Mouse (Mus musculus) intestine, embryonic 15.5 days (tissue): ENCODE measurements at regions not wholly inside any gene's neighbourhood (a gene's known extent, or its start where the extent isn't known, plus 50 kb on each side); places are given as distances from the start of the nearest gene placed in this dataset.

ENCODE experiments used
- ATAC-seq: fragments of 200-750 bp; cut with Nextera tagmentation; 2 replicates; pipeline ENCODE4 v1.8.0; 2017; ENCODE audit warnings: moderate TSS enrichment, moderate library complexity
- H3K27ac ChIP-seq: fragments of 300-500 bp; sonication (generic); 2 replicates; pipeline ENCODE4 v1.5.1; 2015; ENCODE audit warnings: mild to moderate bottlenecking, inconsistent platforms
- H3K27me3 ChIP-seq: fragments of 300-500 bp; sonication (generic); replicated peaks from 2 replicates; pipeline ENCODE4 v1.6.1; 2015; ENCODE audit warnings: inconsistent platforms
- H3K36me3 ChIP-seq: fragments of 300-500 bp; sonication (generic); 2 replicates; pipeline ENCODE4 v1.6.1; 2015; ENCODE audit warnings: inconsistent platforms
- H3K4me1 ChIP-seq: fragments of 300-500 bp; sonication (generic); replicated peaks from 2 replicates; pipeline ENCODE4 v1.6.1; 2015; ENCODE audit warnings: inconsistent platforms
- H3K4me2 ChIP-seq: fragments of 300-500 bp; sonication (generic); replicated peaks from 2 replicates; pipeline ENCODE4 v1.6.1; 2015; ENCODE audit warnings: mild to moderate bottlenecking, inconsistent platforms
- H3K4me3 ChIP-seq: fragments of 300-500 bp; sonication (generic); replicated peaks from 2 replicates; pipeline ENCODE4 v1.5.1; 2015; ENCODE audit warnings: inconsistent platforms
- H3K9ac ChIP-seq: fragments of 300-500 bp; sonication (generic); 2 replicates; pipeline ENCODE4 v1.6.1; 2015; ENCODE audit warnings: inconsistent platforms
- H3K9me3 ChIP-seq: fragments of 300-500 bp; sonication (generic); 2 replicates; pipeline ENCODE4 v1.6.1; 2016; ENCODE audit warnings: inconsistent platforms
- WGBS: fragments of 180-500 bp; shearing (Covaris S2); methylation state at CpG from one replicate; pipeline ENCODE4 v1.1.7; 2015; 5-methylcytosine and 5-hydroxymethylcytosine counted together

GRCm38 (mm10) chr5:74943737-74944403, 100.7 kb downstream of the Chic2 start:
- Histone ChIP-seq H3K4me3 (peak overlapping the region; percentile 13; the same call in 1 of the 2 replicates), H3K36me3 (no peaks in the 10 kb centered on the region), H3K27me3 (0 out of 2 replicates have a peak, but pooled peaks cover 2% of the 10 kb centered on the region), H3K27ac (peak overlapping the region; percentile 49), H3K4me1 (0 out of 2 replicates have a peak, but pooled peaks cover 9% of the 10 kb centered on the region), H3K9me3 (no peaks in the 10 kb centered on the region), H3K9ac (peak overlapping the region; percentile 21; the same call in 1 of the 2 replicates), H3K4me2 (peak overlapping the region; percentile 58)
- ATAC-seq: peak; percentile 94
- 2% methylated on average over 23 of the region's 23 CpGs for WGBS

- ATAC-seq: no peak
- H3K27me3 ChIP-seq: no peaks in the 10 kb centered on the region
- H3K4me1 ChIP-seq: 0 out of 2 replicates have a peak, but pooled peaks cover 9% of the 10 kb centered on the region
- 6% methylated on average over 13 of the region's 13 CpGs for WGBS
- H3K9me3 ChIP-seq: no peaks in the 10 kb centered on the region
- no peak overlapping the region for H3K9ac ChIP-seq
- no peak overlapping the region for H3K27ac ChIP-seq
- H3K4me2 ChIP-seq: peak overlapping the region; percentile 25; the same call in 1 of the 2 replicates
- H3K36me3 ChIP-seq: no peaks in the 10 kb centered on the region
- no peak overlapping the region for H3K4me3 ChIP-seq
Measured at GRCm38 (mm10) chr5:74941426-74941825, 103.1 kb downstream of the Chic2 start.

- Histone ChIP-seq H3K9me3 (no peaks in the 10 kb centered on the region), H3K4me3 (no peak overlapping the region), H3K4me2 (no peak overlapping the region), H3K27ac (no peak overlapping the region), H3K36me3 (no peaks in the 10 kb centered on the region), H3K9ac (no peak overlapping the region), H3K27me3 (no peaks in the 10 kb centered on the region), H3K4me1 (0 out of 2 replicates have a peak, but pooled peaks cover 4% of the 10 kb centered on the region)
- no peak for ATAC-seq
- 59% methylated on average over 7 of the region's 7 CpGs for WGBS
Measured at GRCm38 (mm10) chr5:74937416-74937940, 107.1 kb downstream of the Chic2 start.

- Histone ChIP-seq H3K4me1 (no peaks in the 10 kb centered on the region), H3K4me3 (no peak overlapping the region), H3K27me3 (no peaks in the 10 kb centered on the region), H3K27ac (no peak overlapping the region), H3K9ac (no peak overlapping the region), H3K9me3 (no peaks in the 10 kb centered on the region), H3K4me2 (no peak overlapping the region), H3K36me3 (no peaks in the 10 kb centered on the region)
- 70% methylated on average over 5 of the region's 5 CpGs for WGBS
- ATAC-seq: 0 out of 2 replicates have a peak, but pooled peaks have one; percentile 36
Measured at GRCm38 (mm10) chr5:74936087-74936486, 108.5 kb downstream of the Chic2 start.

GRCm38 (mm10) chr5:74935676-74936075, 108.9 kb downstream of the Chic2 start:
- Histone ChIP-seq H3K4me2 (no peak overlapping the region), H3K4me3 (no peak overlapping the region), H3K9me3 (no peaks in the 10 kb centered on the region), H3K36me3 (no peaks in the 10 kb centered on the region), H3K27me3 (no peaks in the 10 kb centered on the region), H3K4me1 (no peaks in the 10 kb centered on the region), H3K9ac (no peak overlapping the region), H3K27ac (no peak overlapping the region)
- ATAC-seq: 0 out of 2 replicates have a peak, but pooled peaks have one; percentile 34
- 42% methylated on average over 8 of the region's 8 CpGs for WGBS

GRCm38 (mm10) chr5:74933276-74933675, 111.3 kb downstream of the Chic2 start:
- no peak for ATAC-seq
- no peak overlapping the region for H3K4me2 ChIP-seq
- H3K27ac ChIP-seq: no peak overlapping the region
- no peak overlapping the region for H3K9ac ChIP-seq
- 91% methylated on average over 3 of the region's 3 CpGs for WGBS
- no peak overlapping the region for H3K4me3 ChIP-seq
- no peaks in the 10 kb centered on the region for H3K9me3 ChIP-seq
- H3K27me3 ChIP-seq: no peaks in the 10 kb centered on the region
- H3K36me3 ChIP-seq: no peaks in the 10 kb centered on the region
- H3K4me1 ChIP-seq: no peaks in the 10 kb centered on the region

GRCm38 (mm10) chr5:74932206-74932605, 112.4 kb downstream of the Chic2 start:
- WGBS: 40% methylated on average over 13 of the region's 13 CpGs
- Histone ChIP-seq H3K27ac (no peak overlapping the region), H3K4me2 (peak overlapping the region; percentile 24; the same call in 1 of the 2 replicates)

GRCm38 (mm10) chr5:74931765-74932164, 112.8 kb downstream of the Chic2 start:
- Histone ChIP-seq H3K9ac (no peak overlapping the region), H3K4me3 (no peak overlapping the region), H3K27ac (no peak overlapping the region), H3K27me3 (no peaks in the 10 kb centered on the region), H3K36me3 (no peaks in the 10 kb centered on the region), H3K4me2 (peak overlapping the region; percentile 24; the same call in 1 of the 2 replicates), H3K9me3 (no peaks in the 10 kb centered on the region), H3K4me1 (no peaks in the 10 kb centered on the region)
- 55% methylated on average over 12 of the region's 12 CpGs for WGBS
- ATAC-seq: no peak

More at GRCm38 (mm10) chr5:74932206-74932605, 112.4 kb downstream of the Chic2 start:
- Histone ChIP-seq H3K9me3 (no peaks in the 10 kb centered on the region), H3K4me3 (no peak overlapping the region), H3K36me3 (no peaks in the 10 kb centered on the region), H3K9ac (no peak overlapping the region), H3K4me1 (no peaks in the 10 kb centered on the region), H3K27me3 (no peaks in the 10 kb centered on the region)
- no peak for ATAC-seq

- ATAC-seq: no peak
- no peak overlapping the region for H3K4me3 ChIP-seq
- no peaks in the 10 kb centered on the region for H3K27me3 ChIP-seq
- no peak overlapping the region for H3K9ac ChIP-seq
- no peaks in the 10 kb centered on the region for H3K4me1 ChIP-seq
- H3K27ac ChIP-seq: no peak overlapping the region
- no peaks in the 10 kb centered on the region for H3K36me3 ChIP-seq
- no peak overlapping the region for H3K4me2 ChIP-seq
- WGBS: 76% methylated on average over 2 of the region's 2 CpGs
- no peaks in the 10 kb centered on the region for H3K9me3 ChIP-seq
Measured at GRCm38 (mm10) chr5:74927543-74927942, 117.0 kb downstream of the Chic2 start.

- 89% methylated on average over 10 of the region's 10 CpGs for WGBS
- Histone ChIP-seq H3K9me3 (no peaks in the 10 kb centered on the region), H3K27ac (no peak overlapping the region), H3K4me3 (no peak overlapping the region), H3K9ac (no peak overlapping the region), H3K4me2 (no peak overlapping the region), H3K36me3 (no peaks in the 10 kb centered on the region), H3K4me1 (no peaks in the 10 kb centered on the region), H3K27me3 (no peaks in the 10 kb centered on the region)
- no peak for ATAC-seq
Measured at GRCm38 (mm10) chr5:74925769-74926168, 118.8 kb downstream of the Chic2 start.

- Histone ChIP-seq H3K36me3 (no peaks in the 10 kb centered on the region), H3K27me3 (no peaks in the 10 kb centered on the region), H3K9me3 (no peaks in the 10 kb centered on the region), H3K4me1 (no peaks in the 10 kb centered on the region), H3K4me3 (no peak overlapping the region), H3K27ac (no peak overlapping the region), H3K9ac (no peak overlapping the region), H3K4me2 (no peak overlapping the region)
- no peak for ATAC-seq
- WGBS: 73% methylated on average over 4 of the region's 4 CpGs
Measured at GRCm38 (mm10) chr5:74924031-74924533, 120.5 kb downstream of the Chic2 start.

- 65% methylated on average over 2 of the region's 2 CpGs for WGBS
- Histone ChIP-seq H3K27me3 (no peaks in the 10 kb centered on the region), H3K4me3 (no peak overlapping the region), H3K9ac (no peak overlapping the region), H3K36me3 (no peaks in the 10 kb centered on the region), H3K4me2 (no peak overlapping the region), H3K9me3 (no peaks in the 10 kb centered on the region), H3K27ac (no peak overlapping the region), H3K4me1 (no peaks in the 10 kb centered on the region)
- no peak for ATAC-seq
Measured at GRCm38 (mm10) chr5:74923337-74923736, 121.2 kb downstream of the Chic2 start.
